Mouse (Mus musculus): Measurements from ENCODE around the gene Wipf1. TPM values are rescaled to one million over a fixed set of nuclear protein-coding genes. Genes with fewer than 3 reads are reported as not detected.

The Wipf1 gene
- polyA plus RNA-seq, 1 experiment from 2014 or later: 2.9 TPM

GRCm38 (mm10) chr2:73443985-73444384 is 85.5 kb downstream of the Wipf1 start:
- 62% methylated on average over 10 of the region's 10 CpGs for WGBS
- Histone ChIP-seq H3K27ac (replicated peaks) (no peak overlapping the region), H3K36me3 (no peaks in the 10 kb centered on the region), H3K4me2 (no peak overlapping the region), H3K4me1 (replicated peaks) (0 out of 2 replicates have a peak, but pooled peaks cover 10% of the 10 kb centered on the region), H3K9ac (no peak overlapping the region), H3K27me3 (no peaks in the 10 kb centered on the region), H3K9me3 (no peaks in the 10 kb centered on the region), H3K4me3 (no peak overlapping the region)
- ATAC-seq (ENCODE audit: low FRiP score, low read depth): no peak

- Histone ChIP-seq H3K4me3 (no peak overlapping the region), H3K9me3 (no peaks in the 10 kb centered on the region), H3K36me3 (no peaks in the 10 kb centered on the region), H3K4me1 (replicated peaks) (peaks cover 15% of the 10 kb centered on the region; the same call in 1 of the 2 replicates), H3K27me3 (no peaks in the 10 kb centered on the region), H3K9ac (no peak overlapping the region), H3K27ac (replicated peaks) (no peak overlapping the region), H3K4me2 (no peak overlapping the region)
- 78% methylated on average over 2 of the region's 2 CpGs for WGBS
- no peak for ATAC-seq (ENCODE audit: low FRiP score, low read depth)
Measured at GRCm38 (mm10) chr2:73442015-73442414, 87.5 kb downstream of the Wipf1 start.

GRCm38 (mm10) chr2:73440319-73440718 is 89.2 kb downstream of the Wipf1 start:
- no peak overlapping the region for H3K4me2 ChIP-seq
- 45% methylated on average over 2 of the region's 2 CpGs for WGBS

DNA sequence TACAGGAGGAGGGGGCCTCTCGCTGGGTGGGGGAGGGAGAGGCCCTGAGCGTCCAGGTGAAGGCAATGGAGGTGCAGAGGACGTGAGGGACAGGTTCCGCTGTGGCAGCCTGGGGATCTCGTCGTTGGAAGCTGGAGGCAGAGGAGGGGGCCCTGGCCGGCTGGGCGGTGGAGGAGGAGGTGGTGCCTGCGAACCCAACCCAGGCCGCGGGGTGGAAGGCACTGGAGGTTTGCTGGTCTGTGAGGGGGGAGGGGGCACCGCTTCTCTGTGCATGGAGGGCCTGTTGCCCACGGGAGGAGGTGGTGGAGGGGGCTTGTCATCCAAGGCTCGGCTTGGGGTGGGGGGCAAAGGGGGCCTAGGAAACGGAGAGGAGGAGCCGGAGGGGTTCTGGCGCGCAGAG is 92.6 kb downstream of the Wipf1 start:
- no peaks in the 10 kb centered on the region for H3K36me3 ChIP-seq
- H3K9me3 ChIP-seq: no peaks in the 10 kb centered on the region
- ATAC-seq (ENCODE audit: low FRiP score, low read depth): no peak
- no peak overlapping the region for H3K4me3 ChIP-seq
- H3K27ac ChIP-seq (replicated peaks): no peak overlapping the region
- no peak overlapping the region for H3K4me2 ChIP-seq
- H3K27me3 ChIP-seq: no peaks in the 10 kb centered on the region
- 50% methylated on average over 18 of the region's 18 CpGs for WGBS
- peaks cover 18% of the 10 kb centered on the region; the same call in 1 of the 2 replicates for H3K4me1 ChIP-seq (replicated peaks)
- no peak overlapping the region for H3K9ac ChIP-seq

More at GRCm38 (mm10) chr2:73440319-73440718, 89.2 kb downstream of the Wipf1 start:
- H3K9me3 ChIP-seq: no peaks in the 10 kb centered on the region
- no peak overlapping the region for H3K27ac ChIP-seq (replicated peaks)
- H3K9ac ChIP-seq: no peak overlapping the region
- H3K4me3 ChIP-seq: no peak overlapping the region
- H3K27me3 ChIP-seq: no peaks in the 10 kb centered on the region
- no peaks in the 10 kb centered on the region for H3K36me3 ChIP-seq
- H3K4me1 ChIP-seq (replicated peaks): peaks cover 15% of the 10 kb centered on the region; the same call in 1 of the 2 replicates
- ATAC-seq (ENCODE audit: low FRiP score, low read depth): no peak

DNA sequence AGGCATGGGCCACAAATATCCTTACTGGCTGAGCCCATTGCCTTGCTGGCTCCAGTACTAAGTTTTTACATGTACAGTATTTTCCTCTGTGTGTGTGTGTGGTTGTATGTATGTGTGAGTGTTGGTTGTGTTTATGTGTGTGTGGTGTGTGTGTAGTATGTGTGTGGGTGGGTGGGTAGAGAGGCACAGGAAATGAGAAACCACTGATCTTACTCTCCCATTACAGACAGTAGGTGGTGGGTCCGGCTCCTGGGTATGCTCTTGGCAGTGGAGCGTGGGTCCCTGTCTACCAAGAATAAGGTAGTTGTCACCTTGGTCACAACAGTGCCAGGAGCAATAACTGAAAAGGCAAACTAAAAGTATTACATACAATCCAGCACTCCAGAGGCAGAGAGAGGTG is 93.7 kb downstream of the Wipf1 start:
- no peak overlapping the region for H3K4me3 ChIP-seq
- ATAC-seq (ENCODE audit: low FRiP score, low read depth): no peak
- no peak overlapping the region for H3K27ac ChIP-seq (replicated peaks)
- 96% methylated on average over 2 of the region's 2 CpGs for WGBS
- H3K4me1 ChIP-seq (replicated peaks): peaks cover 18% of the 10 kb centered on the region; the same call in 1 of the 2 replicates
- H3K4me2 ChIP-seq: no peak overlapping the region
- no peaks in the 10 kb centered on the region for H3K9me3 ChIP-seq
- H3K36me3 ChIP-seq: no peaks in the 10 kb centered on the region
- H3K27me3 ChIP-seq: no peaks in the 10 kb centered on the region
- H3K9ac ChIP-seq: no peak overlapping the region

GRCm38 (mm10) chr2:73431959-73432396 is 97.6 kb downstream of the Wipf1 start:
- 0 out of 2 replicates have a peak, but pooled peaks cover 6% of the 10 kb centered on the region for H3K4me1 ChIP-seq (replicated peaks)
- H3K27ac ChIP-seq (replicated peaks): peak overlapping the region; percentile 49; the same call in 1 of the 2 replicates
- H3K36me3 ChIP-seq: no peaks in the 10 kb centered on the region
- 23% methylated on average over 14 of the region's 14 CpGs for WGBS
- no peaks in the 10 kb centered on the region for H3K27me3 ChIP-seq
- no peak overlapping the region; the same call in 1 of the 2 replicates for H3K9ac ChIP-seq
- H3K9me3 ChIP-seq: no peaks in the 10 kb centered on the region
- H3K4me2 ChIP-seq: peak overlapping the region; percentile 43
- ATAC-seq (ENCODE audit: low FRiP score, low read depth): no peak
- peak overlapping the region; percentile 11; the same call in 1 of the 2 replicates for H3K4me3 ChIP-seq

DNA sequence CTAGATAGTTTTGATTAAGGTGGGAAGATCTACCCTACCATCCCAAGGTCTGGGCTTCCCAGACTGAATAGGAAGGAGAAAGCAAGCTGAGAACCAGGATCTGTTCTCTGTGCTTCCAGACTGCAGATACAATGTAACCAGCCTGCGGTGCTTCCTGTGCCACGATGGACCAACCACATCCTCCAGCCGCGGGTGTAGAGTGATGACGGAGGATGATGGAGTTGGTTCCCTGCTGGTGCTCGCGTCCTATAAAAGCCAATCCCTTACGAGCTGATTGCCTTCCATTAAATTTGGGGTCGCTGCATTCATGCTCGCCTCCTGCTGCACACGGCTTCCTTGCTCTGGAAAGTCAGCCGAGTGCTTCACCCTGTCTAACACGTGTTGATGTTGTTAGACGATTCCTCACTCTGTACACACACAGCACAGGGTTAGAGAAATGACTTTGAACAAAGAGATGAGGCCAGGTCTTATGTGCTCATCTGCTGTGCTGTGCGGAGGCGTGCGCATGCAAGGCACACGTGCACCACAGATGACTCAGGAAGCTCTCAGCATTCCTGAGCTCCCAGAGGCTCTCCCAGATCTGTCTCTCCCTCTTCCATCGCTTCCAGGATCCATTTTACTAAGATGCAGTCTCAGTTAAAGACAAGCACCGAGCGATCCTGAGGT is 100.6 kb downstream of the Wipf1 start:
- 0 out of 2 replicates have a peak, but pooled peaks cover 6% of the 10 kb centered on the region for H3K4me1 ChIP-seq (replicated peaks)
- no peaks in the 10 kb centered on the region for H3K9me3 ChIP-seq
- no peaks in the 10 kb centered on the region for H3K27me3 ChIP-seq
- H3K4me2 ChIP-seq: peak overlapping the region; percentile 10; the same call in 1 of the 2 replicates
- no peak for ATAC-seq (ENCODE audit: low FRiP score, low read depth)
- H3K4me3 ChIP-seq: no peak overlapping the region
- no peak overlapping the region; the same call in 1 of the 2 replicates for H3K27ac ChIP-seq (replicated peaks)
- no peaks in the 10 kb centered on the region for H3K36me3 ChIP-seq
- WGBS: 61% methylated on average over 21 of the region's 21 CpGs
- H3K9ac ChIP-seq: no peak overlapping the region

- H3K9ac ChIP-seq: no peak overlapping the region
- H3K36me3 ChIP-seq: no peaks in the 10 kb centered on the region
- no peak overlapping the region for H3K4me2 ChIP-seq
- H3K4me3 ChIP-seq: no peak overlapping the region
- H3K27ac ChIP-seq (replicated peaks): no peak overlapping the region
- no peaks in the 10 kb centered on the region for H3K9me3 ChIP-seq
- no peaks in the 10 kb centered on the region for H3K27me3 ChIP-seq
- WGBS: 48% methylated on average over 1 of the region's 1 CpGs
- ATAC-seq (ENCODE audit: low FRiP score, low read depth): no peak
- 0 out of 2 replicates have a peak, but pooled peaks cover 6% of the 10 kb centered on the region for H3K4me1 ChIP-seq (replicated peaks)
Measured at GRCm38 (mm10) chr2:73427293-73427692, 102.2 kb downstream of the Wipf1 start.

GRCm38 (mm10) chr2:73425822-73426221 is 103.7 kb downstream of the Wipf1 start:
- Histone ChIP-seq H3K4me1 (replicated peaks) (no peaks in the 10 kb centered on the region), H3K27ac (replicated peaks) (no peak overlapping the region), H3K27me3 (no peaks in the 10 kb centered on the region), H3K4me2 (no peak overlapping the region), H3K9ac (no peak overlapping the region), H3K9me3 (no peaks in the 10 kb centered on the region), H3K36me3 (no peaks in the 10 kb centered on the region), H3K4me3 (no peak overlapping the region)
- ATAC-seq (ENCODE audit: low FRiP score, low read depth): no peak
- 88% methylated on average over 14 of the region's 14 CpGs for WGBS

- ATAC-seq (ENCODE audit: low FRiP score, low read depth): 0 out of 2 replicates have a peak, but pooled peaks have one; percentile 19
- H3K36me3 ChIP-seq: no peaks in the 10 kb centered on the region
- no peak overlapping the region for H3K4me2 ChIP-seq
- WGBS: 30% methylated on average over 7 of the region's 7 CpGs
- no peaks in the 10 kb centered on the region for H3K4me1 ChIP-seq (replicated peaks)
- no peak overlapping the region for H3K27ac ChIP-seq (replicated peaks)
- no peaks in the 10 kb centered on the region for H3K9me3 ChIP-seq
- H3K9ac ChIP-seq: no peak overlapping the region
- H3K27me3 ChIP-seq: 0 out of 2 replicates have a peak, but pooled peaks cover under 1% of the 10 kb centered on the region
- no peak overlapping the region for H3K4me3 ChIP-seq
Measured at GRCm38 (mm10) chr2:73419730-73420129, 109.8 kb downstream of the Wipf1 start.

DNA sequence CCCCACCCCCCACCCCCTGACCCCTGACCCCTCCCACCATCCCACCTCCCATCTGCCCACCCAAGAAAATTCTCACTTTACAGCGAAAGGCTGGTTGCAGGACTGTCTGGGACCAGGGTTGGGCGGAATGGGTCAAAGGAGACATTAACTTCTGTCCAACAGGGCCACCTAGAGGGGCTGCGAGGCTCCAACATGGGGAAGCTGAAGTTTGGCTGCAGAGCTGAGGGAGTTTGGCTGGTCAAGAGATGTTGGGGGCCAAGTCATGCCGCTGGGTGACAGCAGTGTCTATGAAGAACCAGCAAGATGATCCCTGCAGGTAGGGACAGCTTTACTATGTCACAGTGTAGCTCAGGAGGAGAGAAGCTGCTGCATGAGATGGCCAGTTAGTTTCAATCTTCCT is 110.2 kb downstream of the Wipf1 start:
- ATAC-seq (ENCODE audit: low FRiP score, low read depth): no peak
- no peak overlapping the region for H3K4me3 ChIP-seq
- no peaks in the 10 kb centered on the region for H3K36me3 ChIP-seq
- no peak overlapping the region for H3K9ac ChIP-seq
- no peaks in the 10 kb centered on the region for H3K9me3 ChIP-seq
- H3K4me2 ChIP-seq: no peak overlapping the region
- no peaks in the 10 kb centered on the region for H3K4me1 ChIP-seq (replicated peaks)
- H3K27me3 ChIP-seq: 0 out of 2 replicates have a peak, but pooled peaks cover 2% of the 10 kb centered on the region
- 53% methylated on average over 4 of the region's 4 CpGs for WGBS
- H3K27ac ChIP-seq (replicated peaks): no peak overlapping the region

DNA sequence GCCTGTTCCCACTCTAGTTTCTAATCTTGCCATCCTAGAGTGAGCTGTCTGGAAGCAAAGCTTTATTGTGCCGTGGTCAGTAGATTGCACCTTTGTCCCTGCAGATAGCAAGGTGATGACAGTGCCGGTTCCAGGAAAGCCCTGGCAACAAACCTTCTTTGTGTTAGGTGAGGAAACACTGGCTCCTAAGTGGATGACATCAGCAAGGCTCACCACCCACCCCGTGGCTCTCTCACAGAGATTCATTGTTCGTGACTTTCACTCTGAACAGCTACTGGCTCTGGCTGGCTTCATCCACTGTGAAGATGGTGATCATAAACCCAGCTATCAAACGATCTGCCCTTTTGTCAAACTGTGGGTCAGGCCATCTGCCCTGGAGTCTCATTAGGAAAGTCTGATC is 113.6 kb downstream of the Wipf1 start:
- Histone ChIP-seq H3K9ac (no peak overlapping the region), H3K27ac (replicated peaks) (no peak overlapping the region), H3K4me3 (no peak overlapping the region), H3K9me3 (no peaks in the 10 kb centered on the region), H3K4me2 (no peak overlapping the region), H3K27me3 (0 out of 2 replicates have a peak, but pooled peaks cover 2% of the 10 kb centered on the region), H3K36me3 (no peaks in the 10 kb centered on the region), H3K4me1 (replicated peaks) (no peaks in the 10 kb centered on the region)
- ATAC-seq (ENCODE audit: low FRiP score, low read depth): no peak
- 68% methylated on average over 5 of the region's 5 CpGs for WGBS
